Mouse (Mus musculus) ES-Bruce4 (cell line): ENCODE data around the gene Aox1.

Experiments used
- CTCF ChIP-seq: IDR thresholded peaks from one replicate; pipeline ENCODE4 v1.8.1; 2011; ENCODE audit warnings: low read depth, low read length
- EP300 ChIP-seq: IDR thresholded peaks from 2 replicates; pipeline ENCODE4 v1.6.1; 2011; ENCODE audit warnings: low read depth, low read length; ENCODE audit not compliant: insufficient read depth
- POLR2A ChIP-seq: IDR thresholded peaks from one replicate; pipeline ENCODE4 v1.8.1; 2011; ENCODE audit warnings: low read length; ENCODE audit not compliant: insufficient read depth

- TF ChIP-seq EP300 (no peak), POLR2A (no peak), CTCF (no peak)
Observed at GRCm38 (mm10) chr1:58072991-58073730, 43.4 kb downstream of the Aox1 start.
